Mouse (Mus musculus): ENCODE results near the gene Grap.

The Grap gene

GRCm38 (mm10) chr11:61715130-61715529, 62.1 kb downstream of the Grap start:
- in situ Hi-C loops (cut with MboI; ENCODE audit: unreplicated experiment in 2 of 2): loop anchor here (5.0 to 10.0 kb wide), 7 partner anchors 88 to 523 kb away; partner anchors contain the start of gene B9d1 (in 2 of the 2)

- in situ Hi-C loops (cut with MboI; ENCODE audit: unreplicated experiment in 2 of 2): loop anchor here (5.0 to 10.0 kb wide), 7 partner anchors 91 to 526 kb away; partner anchors contain the start of gene B9d1 (in 2 of the 2)
Measured at GRCm38 (mm10) chr11:61717990-61718389, 64.9 kb downstream of the Grap start.

GRCm38 (mm10) chr11:61719387-61719786, 66.3 kb downstream of the Grap start:
- in situ Hi-C loops (cut with MboI; ENCODE audit: unreplicated experiment in 2 of 2): loop anchor here (5.0 to 10.0 kb wide), 7 partner anchors 92 to 527 kb away; partner anchors contain the start of gene B9d1 (in 2 of the 2)

- in situ Hi-C loops (cut with MboI; ENCODE audit: unreplicated experiment in 2 of 2): loop anchor here (5.0 to 10.0 kb wide), 7 partner anchors 93 to 528 kb away; partner anchors contain the start of gene B9d1 (in 2 of the 2)
Measured at GRCm38 (mm10) chr11:61719826-61720225, 66.8 kb downstream of the Grap start.

- in situ Hi-C loops (cut with MboI; ENCODE audit: unreplicated experiment in 2 of 2): no loop called here
Measured at GRCm38 (mm10) chr11:61720636-61721035, 67.6 kb downstream of the Grap start, which contains the start of gene Slc5a10. TSS of gene Slc5a10 (minus strand) at chr11:61720826.

GRCm38 (mm10) chr11:61722077-61722476, 69.0 kb downstream of the Grap start:
- in situ Hi-C loops (cut with MboI; ENCODE audit: unreplicated experiment in 2 of 2): no loop called here
